Mouse (Mus musculus): ENCODE results near the gene B230217C12Rik. TPM values are rescaled to one million over a fixed set of nuclear protein-coding genes. Genes with fewer than 3 reads are reported as not detected.
"Not testable (repeated sequence)": the region's sequence is repeated elsewhere in the genome, so short reads cannot be mapped to it uniquely, and the experiment has no call there.

Gene B230217C12Rik
- polyA plus RNA-seq, 1 experiment from 2014 or later, result 15.9 TPM

DNA sequence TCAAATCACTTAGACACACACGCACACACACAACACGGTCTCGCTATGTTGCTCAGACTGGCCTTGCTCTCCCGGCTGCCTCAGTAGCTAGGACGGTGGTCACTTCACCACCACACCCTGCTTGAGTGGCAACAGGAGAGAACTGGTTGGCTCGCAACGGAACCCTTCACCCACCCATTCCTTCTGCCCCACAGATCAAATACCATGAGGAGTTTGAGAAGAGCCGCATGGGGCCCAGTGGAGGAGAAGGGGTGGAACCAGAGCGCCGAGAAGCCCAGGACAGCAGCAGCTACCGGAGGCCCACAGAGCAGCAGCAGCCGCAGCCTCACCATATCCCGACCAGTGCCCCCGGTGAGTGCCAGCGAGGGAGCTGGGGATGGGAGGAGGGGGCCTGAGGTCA, 7.2 kb upstream of the B230217C12Rik start:
- H3K27ac ChIP-seq, result no peak overlapping the region
- WGBS, result 78% methylated on average over 15 of the region's 15 CpGs
- H3K27me3 ChIP-seq (ENCODE audit: poor library complexity, severe bottlenecking), result no peaks in the 10 kb centered on the region
- no peak overlapping the region for H3K4me3 ChIP-seq
- H3K9me3 ChIP-seq, result no peaks in the 10 kb centered on the region
- peaks cover 93% of the 10 kb centered on the region for H3K36me3 ChIP-seq (replicated peaks)
- H3K4me1 ChIP-seq, result no peaks in the 10 kb centered on the region
- DNase-seq (ENCODE audit: extremely low spot score, low spot score), result no peak

DNA sequence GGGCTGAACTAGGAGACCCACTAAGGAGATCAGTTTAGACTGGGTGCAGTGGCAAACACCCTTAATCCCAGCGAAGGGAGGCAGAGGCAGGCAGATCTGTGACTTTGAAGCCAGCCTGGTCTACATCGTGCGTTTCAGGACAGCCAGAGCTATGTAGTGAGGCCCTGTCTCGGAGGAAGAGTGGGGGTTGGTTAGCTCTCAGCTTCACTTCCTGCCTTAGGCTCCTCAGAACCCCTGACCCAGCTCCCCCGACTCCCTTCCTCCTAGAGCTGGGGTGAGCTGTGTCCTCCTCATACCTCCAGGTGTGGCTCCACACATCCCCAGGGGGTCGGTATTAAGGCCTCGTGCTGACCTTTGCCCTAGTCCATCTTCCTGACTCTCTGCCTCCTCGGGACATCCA, 4.0 kb upstream of the B230217C12Rik start:
- Histone ChIP-seq H3K36me3 (replicated peaks) (peaks cover 69% of the 10 kb centered on the region), H3K9me3 (no peaks in the 10 kb centered on the region), H3K27me3 (ENCODE audit: poor library complexity, severe bottlenecking) (no peaks in the 10 kb centered on the region), H3K4me1 (peaks cover 21% of the 10 kb centered on the region), H3K27ac (no peak overlapping the region), H3K4me3 (no peak overlapping the region)
- no peak for DNase-seq (ENCODE audit: extremely low spot score, low spot score)
- 57% methylated on average over 8 of the region's 8 CpGs for WGBS

DNA sequence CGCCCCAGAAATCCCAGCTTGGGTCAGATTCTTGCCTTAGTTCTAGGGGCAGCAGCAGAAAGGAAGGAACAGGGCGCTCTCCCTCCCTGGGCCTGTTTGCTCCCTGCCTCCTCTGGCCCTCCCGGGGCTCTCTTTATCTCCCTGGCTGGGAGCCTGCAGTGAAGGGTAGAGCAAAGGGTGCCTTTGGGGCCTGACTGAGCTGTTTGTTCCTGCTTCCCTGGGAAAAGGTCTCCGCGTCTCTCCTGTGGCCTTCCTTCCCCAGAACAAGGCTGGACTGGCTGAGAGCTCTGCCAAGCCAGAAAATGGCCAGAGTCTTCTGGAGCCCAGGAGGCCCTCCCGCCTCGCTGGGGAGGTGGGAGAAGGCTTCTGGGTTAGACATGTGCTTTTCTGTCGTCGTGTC, 3.5 kb upstream of the B230217C12Rik start:
- H3K27ac ChIP-seq; H3K4me3 ChIP-seq; H3K27me3 ChIP-seq (ENCODE audit: poor library complexity, severe bottlenecking); H3K9me3 ChIP-seq; DNase-seq (ENCODE audit: extremely low spot score, low spot score): not testable (repeated sequence)
- Histone ChIP-seq H3K36me3 (replicated peaks) (peaks cover 64% of the 10 kb centered on the region), H3K4me1 (peaks cover 26% of the 10 kb centered on the region)
- 75% methylated on average over 9 of the region's 9 CpGs for WGBS

DNA sequence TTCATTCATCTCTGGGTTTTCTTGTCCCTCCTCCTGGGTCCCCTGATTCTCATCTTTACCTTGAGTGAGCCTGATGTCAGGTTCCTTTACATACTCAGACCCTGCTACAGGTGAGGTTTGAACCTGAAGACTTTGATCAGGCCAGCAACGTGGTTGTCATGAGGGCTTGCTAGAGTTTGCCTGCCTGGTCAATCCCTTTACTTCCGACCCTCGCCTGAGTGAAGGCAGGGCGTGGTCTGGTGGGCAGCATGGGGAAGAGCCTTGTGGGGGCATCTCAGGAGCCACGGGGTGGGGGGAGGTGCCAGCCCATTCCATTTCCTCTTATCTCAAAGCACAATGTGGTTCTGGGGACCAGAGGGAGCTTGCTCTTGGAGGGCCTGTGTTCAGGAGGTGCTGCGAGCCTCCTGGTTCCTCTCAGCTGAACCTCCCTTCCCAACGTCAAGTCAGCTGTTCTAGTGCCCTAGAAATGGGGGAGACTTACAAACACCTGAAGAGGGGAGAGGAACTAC, 2.9 kb upstream of the B230217C12Rik start:
- H3K36me3 ChIP-seq (replicated peaks), result peaks cover 58% of the 10 kb centered on the region
- H3K27ac ChIP-seq, result no peak overlapping the region
- no peak for DNase-seq (ENCODE audit: extremely low spot score, low spot score)
- WGBS, result 85% methylated on average over 7 of the region's 7 CpGs
- peaks cover 31% of the 10 kb centered on the region for H3K4me1 ChIP-seq
- H3K9me3 ChIP-seq, result no peaks in the 10 kb centered on the region
- no peak overlapping the region for H3K4me3 ChIP-seq
- no peaks in the 10 kb centered on the region for H3K27me3 ChIP-seq (ENCODE audit: poor library complexity, severe bottlenecking)

DNA sequence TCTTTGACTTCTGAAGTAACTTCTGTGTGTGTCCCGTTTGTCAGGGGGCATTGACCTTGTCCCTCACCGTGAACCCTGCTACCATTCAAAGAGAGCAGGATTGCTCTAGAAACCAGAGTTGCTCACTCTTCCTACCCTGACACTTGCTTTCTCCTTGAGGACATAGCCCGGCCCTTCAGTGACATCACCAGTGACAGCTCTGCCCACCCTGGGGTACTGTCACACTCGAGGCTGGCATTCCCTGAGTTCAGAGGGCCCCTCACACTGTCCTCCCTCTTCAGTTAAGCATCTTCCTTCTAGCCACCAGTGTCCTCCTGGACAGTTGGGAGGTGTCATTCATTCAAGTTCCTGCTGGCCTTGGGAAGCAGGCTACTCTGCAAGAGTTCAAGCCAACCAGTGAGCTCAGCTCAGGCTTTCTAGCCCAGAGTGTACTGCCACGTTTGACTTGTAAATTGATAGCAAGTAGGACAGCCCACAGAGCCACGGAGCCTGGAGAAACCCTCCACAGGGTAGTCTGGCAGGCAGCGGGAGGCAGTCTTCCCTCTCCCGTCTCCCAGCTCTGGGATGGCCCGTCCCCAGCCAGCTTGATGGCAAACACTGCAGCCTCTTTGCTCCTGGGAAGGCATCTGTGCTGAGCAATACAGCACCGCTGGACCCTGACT, 1.7 kb upstream of the B230217C12Rik start:
- Histone ChIP-seq H3K4me1 (peaks cover 31% of the 10 kb centered on the region), H3K36me3 (replicated peaks) (peaks cover 49% of the 10 kb centered on the region), H3K9me3 (no peaks in the 10 kb centered on the region), H3K4me3 (no peak overlapping the region), H3K27me3 (ENCODE audit: poor library complexity, severe bottlenecking) (no peaks in the 10 kb centered on the region), H3K27ac (peak overlapping the region; percentile 4; the same call in 1 of the 2 replicates)
- 45% methylated on average over 10 of the region's 10 CpGs for WGBS
- no peak for DNase-seq (ENCODE audit: extremely low spot score, low spot score)

DNA sequence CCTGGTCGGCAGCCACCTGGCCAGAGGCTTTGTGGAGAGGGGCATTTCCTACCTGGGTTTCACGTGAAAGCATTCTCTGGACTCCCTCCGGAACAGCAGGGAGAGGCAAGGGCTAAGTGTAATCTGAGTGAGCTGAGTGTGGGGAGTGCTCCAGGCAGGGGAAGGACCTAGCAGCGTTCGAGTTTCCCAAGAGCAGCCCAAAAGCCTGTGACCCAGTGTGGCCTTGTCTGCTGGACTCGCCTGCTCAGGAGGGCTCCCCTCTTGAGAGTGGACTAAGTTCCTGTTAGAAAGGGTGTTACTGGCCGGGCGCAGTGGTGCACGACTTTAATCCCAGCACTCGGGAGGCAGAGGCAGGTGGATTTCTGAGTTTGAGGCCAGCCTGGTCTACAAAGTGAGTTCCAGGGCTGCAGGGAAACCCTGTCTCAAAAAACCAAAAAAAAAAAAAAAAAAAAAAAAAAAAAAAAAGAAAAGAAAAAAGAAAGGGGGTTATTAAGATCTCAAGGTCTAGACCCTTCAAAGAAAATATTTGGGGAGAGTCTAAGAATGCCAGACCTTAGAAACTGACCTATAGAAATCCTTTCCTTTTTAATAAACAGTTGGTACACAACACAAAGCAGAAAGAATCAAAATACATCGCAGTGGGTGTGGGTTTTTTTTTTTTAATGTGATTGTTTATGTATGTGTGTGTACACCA, 992 bp upstream of the B230217C12Rik start:
- no peak for DNase-seq (ENCODE audit: extremely low spot score, low spot score)
- Histone ChIP-seq H3K9me3 (no peaks in the 10 kb centered on the region), H3K27me3 (ENCODE audit: poor library complexity, severe bottlenecking) (no peaks in the 10 kb centered on the region), H3K4me3 (no peak overlapping the region), H3K36me3 (replicated peaks) (peaks cover 43% of the 10 kb centered on the region), H3K27ac (peak overlapping the region; percentile 4; the same call in 1 of the 2 replicates), H3K4me1 (peaks cover 31% of the 10 kb centered on the region)
- WGBS, result 61% methylated on average over 11 of the region's 11 CpGs

DNA sequence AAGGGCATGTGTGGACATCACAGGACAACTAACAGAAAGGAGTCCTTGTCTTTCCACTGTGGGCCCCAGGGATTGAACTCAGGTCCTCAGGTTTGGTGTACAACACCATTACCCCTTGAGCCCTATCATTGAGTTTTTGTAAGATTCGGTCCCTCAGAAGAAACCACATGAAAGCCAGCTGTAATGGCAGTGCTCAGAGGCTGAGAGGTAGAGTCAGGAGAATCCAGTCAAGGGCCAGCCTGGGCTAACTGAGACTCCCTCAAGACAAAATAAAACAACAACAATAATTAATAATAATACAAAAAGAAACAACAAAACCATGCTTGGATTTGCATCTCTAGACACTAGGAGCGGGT, 467 bp upstream of the B230217C12Rik start:
- Histone ChIP-seq H3K36me3 (replicated peaks) (peaks cover 37% of the 10 kb centered on the region), H3K27me3 (ENCODE audit: poor library complexity, severe bottlenecking) (no peaks in the 10 kb centered on the region), H3K9me3 (no peaks in the 10 kb centered on the region), H3K4me3 (peak overlapping the region; percentile 60), H3K27ac (peak overlapping the region; percentile 91; the same call in 1 of the 2 replicates), H3K4me1 (peaks cover 31% of the 10 kb centered on the region)
- WGBS, result 72% methylated on average over 2 of the region's 2 CpGs
- no peak for DNase-seq (ENCODE audit: extremely low spot score, low spot score)

DNA sequence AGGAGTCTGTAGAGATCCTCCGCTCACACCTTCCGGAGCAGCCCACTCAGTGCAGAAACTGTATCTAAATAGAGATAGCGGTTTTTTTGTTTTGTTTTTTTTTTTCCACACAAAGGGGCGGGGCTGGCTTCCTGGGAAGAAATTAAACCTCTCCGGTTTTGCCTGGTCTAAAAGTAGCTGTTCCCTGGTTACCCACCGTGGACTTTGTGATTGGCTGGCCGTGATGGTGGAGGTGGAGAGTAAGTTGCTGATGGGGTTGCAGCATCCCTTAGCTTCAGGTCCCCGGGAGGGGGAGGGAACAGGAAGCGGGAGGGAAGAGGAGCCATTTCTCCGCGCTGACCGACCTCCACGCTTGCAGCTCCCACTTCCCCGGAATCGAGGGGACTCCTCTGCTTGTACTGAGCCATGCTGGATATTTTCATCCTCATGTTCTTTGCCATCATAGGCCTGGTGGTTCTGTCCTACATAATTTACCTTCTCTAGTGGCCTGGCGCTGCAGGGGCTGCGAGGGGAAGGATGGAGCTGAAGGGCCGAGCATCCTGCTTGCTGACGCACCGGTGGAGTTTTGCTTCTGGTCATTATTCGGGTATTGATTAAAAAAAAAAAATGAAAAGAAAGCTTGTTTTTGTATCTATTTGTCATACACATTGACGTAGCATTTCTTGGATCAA, 546 bp downstream of the B230217C12Rik start:
- peak overlapping the region; percentile 91 for H3K27ac ChIP-seq
- H3K27me3 ChIP-seq (ENCODE audit: poor library complexity, severe bottlenecking), result no peaks in the 10 kb centered on the region
- peaks cover 31% of the 10 kb centered on the region for H3K4me1 ChIP-seq
- under 1% methylated on average over 22 of the region's 22 CpGs for WGBS
- H3K36me3 ChIP-seq (replicated peaks), result peaks cover 28% of the 10 kb centered on the region
- no peaks in the 10 kb centered on the region for H3K9me3 ChIP-seq
- DNase-seq (ENCODE audit: extremely low spot score, low spot score), result peak; percentile 83
- peak overlapping the region; percentile 60 for H3K4me3 ChIP-seq

DNA sequence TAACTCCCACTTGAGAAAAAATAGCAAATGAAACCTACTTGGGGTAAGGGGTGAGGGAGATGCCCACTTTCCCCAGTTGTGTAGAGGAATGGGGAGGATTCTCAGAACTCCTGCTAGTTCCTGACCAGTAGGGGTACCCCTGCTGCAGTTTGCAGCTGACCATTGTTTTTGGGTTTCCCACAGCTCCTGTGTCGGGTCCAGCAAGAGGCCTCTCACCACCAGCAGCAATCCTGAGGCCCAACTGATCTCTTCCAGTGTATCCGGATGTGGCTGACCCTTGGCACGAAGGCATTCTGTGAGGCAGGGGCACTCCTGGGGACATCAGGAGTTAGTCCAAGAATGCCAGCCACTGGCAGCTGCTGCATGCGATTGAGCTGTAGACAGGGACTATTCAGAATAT, 1.4 kb downstream of the B230217C12Rik start:
- Histone ChIP-seq H3K27ac (peak overlapping the region; percentile 91), H3K36me3 (replicated peaks) (peaks cover 19% of the 10 kb centered on the region), H3K9me3 (no peaks in the 10 kb centered on the region), H3K27me3 (ENCODE audit: poor library complexity, severe bottlenecking) (no peaks in the 10 kb centered on the region), H3K4me1 (peaks cover 31% of the 10 kb centered on the region), H3K4me3 (peak overlapping the region; percentile 60)
- 31% methylated on average over 4 of the region's 4 CpGs for WGBS
- DNase-seq (ENCODE audit: extremely low spot score, low spot score), result no peak

DNA sequence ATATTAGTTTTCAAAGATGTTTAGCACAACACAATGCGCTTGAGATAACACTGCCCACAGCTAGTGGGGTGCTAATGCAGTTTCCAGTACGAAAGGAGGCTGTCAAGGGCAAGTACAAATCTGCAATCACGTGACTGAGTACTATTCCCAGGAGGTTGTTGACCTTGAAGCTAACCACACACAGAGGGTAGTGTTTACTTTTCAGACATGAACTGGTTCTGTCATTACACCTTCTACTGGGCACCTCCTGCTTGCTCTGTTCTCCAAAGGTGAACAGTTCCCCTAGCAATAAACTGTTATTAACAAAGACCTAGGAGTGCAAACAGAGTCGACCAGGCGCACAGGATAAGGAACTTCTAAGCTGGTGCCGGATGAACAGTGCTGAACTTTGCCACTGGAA, 9.8 kb downstream of the B230217C12Rik start:
- H3K4me3 ChIP-seq, result no peak overlapping the region
- no peaks in the 10 kb centered on the region for H3K36me3 ChIP-seq (replicated peaks)
- H3K9me3 ChIP-seq, result no peaks in the 10 kb centered on the region
- no peaks in the 10 kb centered on the region for H3K27me3 ChIP-seq (ENCODE audit: poor library complexity, severe bottlenecking)
- no peak for DNase-seq (ENCODE audit: extremely low spot score, low spot score)
- no peaks in the 10 kb centered on the region for H3K4me1 ChIP-seq
- no peak overlapping the region for H3K27ac ChIP-seq
- WGBS, result 85% methylated on average over 6 of the region's 6 CpGs

DNA sequence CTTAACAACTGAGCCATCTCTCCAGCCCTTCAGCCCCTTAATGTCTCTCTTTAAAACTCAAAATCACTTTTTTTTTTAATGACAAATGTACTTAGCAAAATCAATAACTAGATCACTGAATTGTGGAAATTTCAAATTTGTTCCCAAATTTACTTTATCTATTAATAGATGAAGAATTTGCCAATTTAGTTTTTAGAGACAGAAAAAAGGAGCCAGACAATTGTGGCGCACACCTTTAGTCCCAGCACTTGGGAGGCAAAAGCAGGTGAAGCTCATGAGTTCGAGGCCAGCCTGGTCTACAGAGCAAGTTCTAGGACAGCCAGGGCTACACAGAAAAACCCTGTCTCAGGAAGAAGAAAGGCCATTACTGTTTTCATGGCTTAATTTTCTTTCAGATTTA, 11.0 kb downstream of the B230217C12Rik start:
- Histone ChIP-seq H3K27me3 (ENCODE audit: poor library complexity, severe bottlenecking) (no peaks in the 10 kb centered on the region), H3K4me1 (no peaks in the 10 kb centered on the region), H3K27ac (no peak overlapping the region), H3K36me3 (replicated peaks) (no peaks in the 10 kb centered on the region), H3K9me3 (no peaks in the 10 kb centered on the region), H3K4me3 (no peak overlapping the region)
- DNase-seq (ENCODE audit: extremely low spot score, low spot score), result no peak
- 91% methylated on average over 2 of the region's 2 CpGs for WGBS

DNA sequence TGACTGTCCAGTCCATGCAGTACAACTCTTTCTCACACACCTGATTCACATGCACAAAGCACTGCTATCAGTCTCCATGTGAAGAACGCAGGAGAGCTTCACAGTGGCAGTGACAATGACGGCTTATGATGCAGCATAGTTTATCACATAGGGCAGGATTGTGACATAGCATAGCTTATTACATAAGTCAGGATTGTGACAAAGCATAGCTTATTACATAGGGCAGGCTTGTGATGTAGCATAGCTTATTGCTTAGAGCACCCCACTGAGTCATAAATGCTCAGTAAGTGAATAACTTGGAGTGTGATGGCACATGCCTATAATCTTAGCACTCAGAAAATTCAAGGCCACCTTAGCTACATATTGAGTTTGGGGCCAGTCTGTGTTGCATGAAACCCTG, 14.9 kb downstream of the B230217C12Rik start:
- Histone ChIP-seq H3K9me3 (no peaks in the 10 kb centered on the region), H3K27me3 (ENCODE audit: poor library complexity, severe bottlenecking) (no peaks in the 10 kb centered on the region), H3K4me3 (no peak overlapping the region), H3K4me1 (no peaks in the 10 kb centered on the region), H3K27ac (no peak overlapping the region), H3K36me3 (replicated peaks) (no peaks in the 10 kb centered on the region)
- WGBS, result 93% methylated on average over 2 of the region's 2 CpGs
- no peak for DNase-seq (ENCODE audit: extremely low spot score, low spot score)

DNA sequence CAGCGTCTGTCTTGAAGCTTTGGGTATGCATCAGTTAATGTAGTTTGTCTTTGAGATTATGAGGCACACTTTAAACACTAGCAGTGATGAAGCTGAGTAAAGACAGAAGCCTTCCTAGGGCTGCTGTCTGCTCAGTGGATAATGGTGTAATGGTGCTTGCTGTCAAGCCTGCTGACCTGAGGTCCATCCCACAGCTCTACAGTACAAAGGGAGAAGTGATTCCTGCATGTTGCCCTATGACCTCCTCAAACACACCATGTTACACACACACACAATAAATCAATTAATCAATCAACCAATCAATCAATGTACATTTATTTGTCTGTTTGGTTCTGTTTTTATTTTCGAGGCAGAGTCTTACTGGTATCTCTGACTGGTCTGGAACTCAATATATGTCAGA, 21.6 kb downstream of the B230217C12Rik start:
- Histone ChIP-seq H3K4me3 (no peak overlapping the region), H3K27me3 (ENCODE audit: poor library complexity, severe bottlenecking) (no peaks in the 10 kb centered on the region), H3K4me1 (no peaks in the 10 kb centered on the region), H3K27ac (no peak overlapping the region), H3K9me3 (no peaks in the 10 kb centered on the region), H3K36me3 (replicated peaks) (no peaks in the 10 kb centered on the region)
- DNase-seq (ENCODE audit: extremely low spot score, low spot score), result no peak
- whole genome bisulfite sequencing, result 79% methylated on average over 2 of the region's 2 CpGs
